Mouse (Mus musculus) large intestine, adult 2 months (tissue): ENCODE results near the gene Rnpepl1. TPM values are rescaled to one million over a fixed set of nuclear protein-coding genes. Genes with fewer than 3 reads are reported as not detected.

ENCODE experiments used
- polyA plus RNA-seq: library from polyadenylated mRNA; depleted of rRNA; stranded (reverse); fragments of >200 nt; gene quantifications from 2 replicates; pipeline ENCODE4 v1.2.3, GENCODE M21; 2012; rRNA removed

The Rnpepl1 gene
- polyA plus RNA-seq, 1 experiment, result 147 TPM

Other genes with a start within 250 kb of the Rnpepl1 start
- 6.8 and 7.5 TPM in 2 replicates for gene Gpc1, start 79.1 kb upstream of the Rnpepl1 start, polyA plus RNA-seq
- gene Ankmy1, start 7.9 kb upstream of the Rnpepl1 start, polyA plus RNA-seq, result 0.11 and 0.18 TPM in 2 replicates
- 10.4 and 12.7 TPM in 2 replicates for gene Dusp28, start 3.8 kb upstream of the Rnpepl1 start, polyA plus RNA-seq
- 25.1 and 31.3 TPM in 2 replicates for gene Capn10, start 23.6 kb downstream of the Rnpepl1 start, polyA plus RNA-seq
- 21.9 and 37.1 TPM in 2 replicates for gene Gpr35, start 40.1 kb downstream of the Rnpepl1 start, polyA plus RNA-seq
- 0.12 TPM in 1 of 2 replicates, not detected in the other for gene Aqp12, start 95.6 kb downstream of the Rnpepl1 start, polyA plus RNA-seq
- 1.4 and 2.7 TPM in 2 replicates for gene Kif1a, start 191.2 kb downstream of the Rnpepl1 start, polyA plus RNA-seq
- 0.14 and 0.34 TPM in 2 replicates for gene Agxt, start 224.5 kb downstream of the Rnpepl1 start, polyA plus RNA-seq